Mouse (Mus musculus): ENCODE results near the gene Cbx8. TPM values are rescaled to one million over a fixed set of nuclear protein-coding genes. Genes with fewer than 3 reads are reported as not detected.

Gene Cbx8
- polyA plus RNA-seq, 1 experiment from 2014 or later = 9.8 TPM

DNA sequence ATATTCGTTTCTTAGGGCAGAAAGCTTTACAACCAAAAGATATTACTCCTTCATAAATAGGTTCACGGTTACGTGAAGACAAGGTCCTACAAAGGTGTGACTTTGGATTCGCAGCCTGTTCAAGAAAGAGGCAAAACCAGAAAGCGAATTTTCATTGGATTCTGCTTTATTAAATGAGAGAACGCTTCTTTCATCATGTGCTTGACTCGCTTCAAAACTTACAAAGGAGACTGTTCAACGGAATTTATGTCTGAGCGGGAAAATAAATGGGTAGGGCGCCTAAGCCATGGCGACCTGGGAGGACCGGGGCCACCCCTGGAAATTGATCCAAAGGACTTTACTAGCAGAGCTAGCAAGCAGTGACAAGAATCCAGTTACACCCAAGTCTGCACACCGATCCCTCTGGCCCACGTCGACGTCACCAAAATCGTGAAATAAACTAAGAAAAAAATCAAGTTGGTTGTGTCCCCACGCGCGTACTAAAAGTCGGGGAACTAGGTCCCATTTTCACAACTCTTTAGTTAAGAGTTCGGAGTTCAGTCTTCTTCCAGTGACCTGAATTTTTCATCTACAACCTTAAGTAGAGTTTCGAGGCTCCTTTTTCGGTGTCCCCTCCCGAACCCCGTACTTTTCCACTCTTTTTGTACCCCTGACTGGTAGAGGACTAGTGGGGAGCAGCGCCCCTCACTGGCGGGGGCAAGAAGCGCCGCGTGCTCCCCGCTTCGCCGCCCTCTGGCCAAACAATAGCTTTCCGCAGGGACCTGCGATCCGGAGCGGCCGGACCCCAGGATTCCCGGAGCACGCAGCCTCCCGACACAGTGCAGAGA is 18.5 kb downstream of the Cbx8 start:
- H3K4me1 ChIP-seq (replicated peaks; ENCODE audit: control insufficient read depth, insufficient read depth, low read length) = peaks cover 37% of the 10 kb centered on the region
- peak overlapping the region; percentile 81 for H3K27ac ChIP-seq
- H3K9me3 ChIP-seq (ENCODE audit: control insufficient read depth, low read length) = no peaks in the 10 kb centered on the region
- DNase-seq (ENCODE audit: low spot score) (no peak), ATAC-seq (ENCODE audit: low FRiP score) (no peak)
- H3K4me2 ChIP-seq (replicated peaks) = peak overlapping the region; percentile 91
- WGBS = 7% methylated on average over 42 of the region's 42 CpGs
- peak overlapping the region; percentile 90 for H3K4me3 ChIP-seq (replicated peaks; ENCODE audit: low read length)
- H3K9ac ChIP-seq = peak overlapping the region; percentile 95
- peaks cover 6% of the 10 kb centered on the region; the same call in 1 of the 2 replicates for H3K27me3 ChIP-seq (ENCODE audit: control insufficient read depth, insufficient read depth, low read length)
- peaks cover 11% of the 10 kb centered on the region for H3K36me3 ChIP-seq (replicated peaks; ENCODE audit: control insufficient read depth, insufficient read depth)

DNA sequence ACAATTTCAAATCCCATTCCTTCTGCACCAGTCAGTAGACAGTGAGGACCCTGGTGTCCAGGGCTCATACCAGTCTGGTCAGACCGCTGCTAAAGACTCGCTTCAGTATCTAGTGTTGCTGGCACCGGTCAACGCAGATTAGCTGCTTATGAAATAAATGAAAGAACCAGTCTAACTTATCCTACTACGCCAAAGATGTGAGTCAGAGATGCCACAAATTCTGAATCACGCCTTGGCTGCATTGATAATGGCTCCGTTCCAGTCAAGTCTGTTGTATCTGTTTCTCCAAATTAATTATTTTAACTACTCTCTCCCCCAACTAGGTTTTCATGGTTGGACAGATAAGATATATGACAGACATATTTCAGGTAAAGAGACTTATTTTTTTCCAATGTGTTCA is 19.6 kb downstream of the Cbx8 start:
- no peak overlapping the region for H3K4me2 ChIP-seq (replicated peaks)
- WGBS = 93% methylated on average over 7 of the region's 7 CpGs
- DNase-seq (ENCODE audit: low spot score) = no peak
- no peak overlapping the region for H3K27ac ChIP-seq
- H3K9me3 ChIP-seq (ENCODE audit: control insufficient read depth, low read length) = no peaks in the 10 kb centered on the region
- no peak overlapping the region for H3K9ac ChIP-seq
- H3K36me3 ChIP-seq (replicated peaks; ENCODE audit: control insufficient read depth, insufficient read depth) = no peaks in the 10 kb centered on the region
- no peak overlapping the region for H3K4me3 ChIP-seq (replicated peaks; ENCODE audit: low read length)
- no peak for ATAC-seq (ENCODE audit: low FRiP score)
- peaks cover 6% of the 10 kb centered on the region; the same call in 1 of the 2 replicates for H3K27me3 ChIP-seq (ENCODE audit: control insufficient read depth, insufficient read depth, low read length)
- H3K4me1 ChIP-seq (replicated peaks; ENCODE audit: control insufficient read depth, insufficient read depth, low read length) = peaks cover 32% of the 10 kb centered on the region

DNA sequence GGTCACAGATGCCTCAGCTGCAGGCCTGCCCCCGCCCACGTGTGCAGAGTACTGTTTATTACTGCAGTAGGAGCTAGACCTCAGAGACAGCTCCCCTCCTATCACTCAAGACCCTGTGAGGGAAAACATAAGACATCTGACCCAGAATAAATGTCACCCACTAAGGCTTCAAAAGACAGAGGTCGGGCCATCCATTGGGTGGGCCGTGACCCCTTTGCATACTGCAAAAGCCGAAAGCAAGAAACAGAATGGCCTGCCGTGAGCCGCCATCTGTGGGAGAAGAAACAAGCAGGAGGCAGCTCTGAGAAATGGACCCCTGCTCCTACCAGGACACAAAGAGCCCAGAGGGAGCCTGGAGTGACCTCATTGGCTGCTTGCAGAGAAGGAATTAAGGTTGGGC is 23.3 kb downstream of the Cbx8 start:
- Histone ChIP-seq H3K36me3 (replicated peaks; ENCODE audit: control insufficient read depth, insufficient read depth) (no peaks in the 10 kb centered on the region), H3K9ac (no peak overlapping the region), H3K9me3 (ENCODE audit: control insufficient read depth, low read length) (no peaks in the 10 kb centered on the region), H3K27ac (no peak overlapping the region), H3K27me3 (ENCODE audit: control insufficient read depth, insufficient read depth, low read length) (peaks cover 6% of the 10 kb centered on the region; the same call in 1 of the 2 replicates), H3K4me2 (replicated peaks) (no peak overlapping the region), H3K4me1 (replicated peaks; ENCODE audit: control insufficient read depth, insufficient read depth, low read length) (0 out of 2 replicates have a peak, but pooled peaks cover 7% of the 10 kb centered on the region), H3K4me3 (replicated peaks; ENCODE audit: low read length) (no peak overlapping the region)
- DNase-seq (ENCODE audit: low spot score) = no peak
- no peak for ATAC-seq (ENCODE audit: low FRiP score)
- 24% methylated on average over 7 of the region's 7 CpGs for WGBS

DNA sequence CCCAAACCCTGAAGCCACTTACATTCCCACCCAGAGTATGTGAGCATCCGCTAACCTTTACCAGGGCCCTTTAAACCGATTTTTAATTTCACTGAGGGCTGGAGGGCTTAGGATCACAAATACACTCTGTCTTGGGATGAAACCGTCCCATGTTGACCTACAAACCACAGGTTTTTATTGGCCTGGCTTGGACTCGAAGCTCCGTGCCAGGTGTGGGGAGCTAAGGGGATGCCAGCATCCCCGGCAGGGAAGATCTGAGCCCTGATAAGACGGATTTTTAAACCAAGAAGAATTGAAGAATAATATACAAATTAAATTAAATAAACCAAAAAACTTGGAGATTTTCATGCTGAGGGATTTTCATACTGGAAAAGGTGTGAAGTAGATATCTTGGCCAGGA is 26.3 kb downstream of the Cbx8 start:
- no peaks in the 10 kb centered on the region for H3K4me1 ChIP-seq (replicated peaks; ENCODE audit: control insufficient read depth, insufficient read depth, low read length)
- H3K27ac ChIP-seq = no peak overlapping the region
- H3K27me3 ChIP-seq (ENCODE audit: control insufficient read depth, insufficient read depth, low read length) = no peaks in the 10 kb centered on the region
- H3K4me3 ChIP-seq (replicated peaks; ENCODE audit: low read length) = no peak overlapping the region
- H3K9me3 ChIP-seq (ENCODE audit: control insufficient read depth, low read length) = no peaks in the 10 kb centered on the region
- WGBS = 82% methylated on average over 7 of the region's 7 CpGs
- no peak overlapping the region for H3K4me2 ChIP-seq (replicated peaks)
- no peak overlapping the region for H3K9ac ChIP-seq
- no peak for DNase-seq (ENCODE audit: low spot score)
- no peaks in the 10 kb centered on the region for H3K36me3 ChIP-seq (replicated peaks; ENCODE audit: control insufficient read depth, insufficient read depth)
- no peak for ATAC-seq (ENCODE audit: low FRiP score)

DNA sequence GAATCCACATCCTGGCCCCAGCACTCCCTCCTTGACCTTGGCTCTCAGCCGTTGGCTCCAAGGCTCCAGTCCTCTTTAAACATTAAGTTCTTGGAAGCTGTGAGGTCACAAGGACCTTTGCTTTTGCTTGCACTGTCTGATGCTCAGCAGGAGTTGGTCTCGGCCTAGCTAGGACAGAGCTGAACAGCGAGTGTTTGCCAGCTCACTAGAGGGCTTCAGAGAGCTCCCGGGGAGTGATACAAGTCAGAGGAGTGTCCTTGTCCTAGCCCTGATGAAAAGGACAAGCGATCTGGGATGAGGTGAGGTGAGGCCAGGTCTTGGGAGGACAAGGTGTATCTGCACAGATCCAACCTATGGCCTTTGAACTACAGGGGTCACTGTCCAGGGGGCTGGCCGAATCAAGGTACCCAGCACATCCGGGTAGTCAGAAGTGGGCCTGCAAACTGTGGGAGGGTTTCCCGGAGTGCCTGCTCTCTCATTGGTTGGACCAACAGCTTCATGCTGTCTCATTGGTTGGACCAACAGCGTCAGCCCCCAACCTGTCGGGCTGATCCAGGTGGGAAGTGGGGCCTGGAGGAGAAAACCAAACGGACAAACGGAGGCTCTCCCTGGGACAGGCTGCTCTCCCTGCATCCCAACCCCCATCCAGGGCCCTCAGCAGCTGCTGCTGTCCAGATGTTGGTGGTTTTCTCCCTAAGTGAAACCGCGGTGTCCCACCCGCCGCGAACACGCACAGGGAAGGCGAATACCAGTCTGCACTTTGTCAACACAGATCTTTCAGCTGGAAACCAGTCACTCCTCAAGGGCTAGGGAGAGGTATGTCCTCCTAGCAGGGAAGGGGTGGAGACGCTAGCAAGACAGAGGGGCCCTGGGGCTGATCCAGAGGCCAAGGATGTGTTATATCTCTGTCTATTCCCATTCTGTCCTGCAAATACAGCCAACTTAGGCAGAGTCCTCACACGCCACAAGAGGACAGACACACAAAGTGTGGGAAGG is 33.0 kb downstream of the Cbx8 start:
- 19% methylated on average over 21 of the region's 21 CpGs for WGBS
- no peak for DNase-seq (ENCODE audit: low spot score)

DNA sequence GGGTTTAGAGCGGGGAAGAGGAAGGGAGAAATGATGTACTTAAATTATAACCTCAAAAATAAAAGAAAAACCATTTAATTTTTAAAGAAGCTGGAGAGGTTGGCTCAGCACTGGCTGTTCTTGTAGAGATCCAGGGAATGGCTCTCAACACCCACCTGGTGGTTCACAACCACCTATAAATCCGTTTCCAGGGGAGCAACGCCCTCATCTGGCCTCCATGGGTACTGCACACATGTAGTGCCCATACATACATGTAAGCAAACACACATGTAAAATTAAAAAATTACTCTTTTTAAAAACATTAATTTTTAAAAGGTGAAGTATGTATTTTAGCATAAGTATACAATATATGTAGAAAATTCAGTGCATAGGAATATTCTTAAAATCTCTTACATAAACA is 34.3 kb downstream of the Cbx8 start:
- ATAC-seq (ENCODE audit: low FRiP score) (no peak), DNase-seq (ENCODE audit: low spot score) (no peak)
- H3K27ac ChIP-seq = no peak overlapping the region
- H3K9me3 ChIP-seq (ENCODE audit: control insufficient read depth, low read length) = no peaks in the 10 kb centered on the region
- no peak overlapping the region for H3K4me3 ChIP-seq (replicated peaks; ENCODE audit: low read length)
- WGBS = 71% methylated on average over 3 of the region's 3 CpGs
- no peaks in the 10 kb centered on the region for H3K36me3 ChIP-seq (replicated peaks; ENCODE audit: control insufficient read depth, insufficient read depth)
- H3K9ac ChIP-seq = no peak overlapping the region
- H3K27me3 ChIP-seq (ENCODE audit: control insufficient read depth, insufficient read depth, low read length) = no peaks in the 10 kb centered on the region
- 0 out of 2 replicates have a peak, but pooled peaks cover 3% of the 10 kb centered on the region for H3K4me1 ChIP-seq (replicated peaks; ENCODE audit: control insufficient read depth, insufficient read depth, low read length)
- H3K4me2 ChIP-seq (replicated peaks) = no peak overlapping the region

More for the DNA sequence above, 33.0 kb downstream of the Cbx8 start:
- Histone ChIP-seq H3K4me1 (replicated peaks; ENCODE audit: control insufficient read depth, insufficient read depth, low read length) (0 out of 2 replicates have a peak, but pooled peaks cover 3% of the 10 kb centered on the region), H3K27me3 (ENCODE audit: control insufficient read depth, insufficient read depth, low read length) (no peaks in the 10 kb centered on the region), H3K4me3 (replicated peaks; ENCODE audit: low read length) (peak overlapping the region; percentile 25), H3K27ac (no peak overlapping the region), H3K9me3 (ENCODE audit: control insufficient read depth, low read length) (no peaks in the 10 kb centered on the region), H3K4me2 (replicated peaks) (peak overlapping the region; percentile 49), H3K9ac (peak overlapping the region; percentile 47), H3K36me3 (replicated peaks; ENCODE audit: control insufficient read depth, insufficient read depth) (no peaks in the 10 kb centered on the region)
- no peak for ATAC-seq (ENCODE audit: low FRiP score)

DNA sequence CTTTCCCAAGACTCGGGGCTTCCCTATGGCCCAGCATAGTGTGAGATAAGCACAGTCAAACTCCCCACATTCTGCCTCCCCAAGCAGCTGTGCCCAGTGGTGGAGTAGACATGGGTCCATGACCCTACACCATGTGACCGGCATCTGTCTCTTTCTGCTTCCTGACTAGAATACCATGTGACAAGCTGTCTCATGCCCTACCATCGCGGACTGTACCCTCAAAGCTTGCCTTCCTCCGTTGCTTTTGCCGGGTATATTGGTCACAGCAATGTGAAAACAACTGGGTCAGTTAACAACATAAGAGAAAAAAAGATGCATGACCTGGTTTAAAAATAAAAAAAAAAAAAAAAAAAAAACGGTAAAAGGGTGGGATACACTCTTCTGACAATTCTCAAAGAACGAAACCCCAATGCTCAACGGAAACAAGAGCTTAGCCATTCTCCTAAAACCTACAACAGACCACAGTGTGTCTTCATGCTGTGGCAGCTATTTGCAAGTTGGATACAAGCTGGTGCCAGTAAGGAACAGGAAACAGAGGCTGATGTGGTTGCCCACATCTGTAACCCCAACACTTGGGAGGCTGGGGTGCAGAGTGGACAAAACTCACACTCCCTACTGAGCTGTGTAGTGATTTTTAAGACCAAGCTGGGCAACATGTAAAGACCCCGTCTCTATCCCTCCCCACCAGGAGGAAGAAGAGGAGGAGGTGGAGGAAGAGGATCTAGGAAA is 35.1 kb downstream of the Cbx8 start:
- no peak overlapping the region for H3K9ac ChIP-seq
- no peaks in the 10 kb centered on the region for H3K27me3 ChIP-seq (ENCODE audit: control insufficient read depth, insufficient read depth, low read length)
- DNase-seq (ENCODE audit: low spot score) (no peak), ATAC-seq (ENCODE audit: low FRiP score) (no peak)
- no peak overlapping the region for H3K4me2 ChIP-seq (replicated peaks)
- H3K36me3 ChIP-seq (replicated peaks; ENCODE audit: control insufficient read depth, insufficient read depth) = no peaks in the 10 kb centered on the region
- no peak overlapping the region for H3K27ac ChIP-seq
- H3K4me3 ChIP-seq (replicated peaks; ENCODE audit: low read length) = no peak overlapping the region
- 0 out of 2 replicates have a peak, but pooled peaks cover 3% of the 10 kb centered on the region for H3K4me1 ChIP-seq (replicated peaks; ENCODE audit: control insufficient read depth, insufficient read depth, low read length)
- no peaks in the 10 kb centered on the region for H3K9me3 ChIP-seq (ENCODE audit: control insufficient read depth, low read length)
- 89% methylated on average over 10 of the region's 10 CpGs for WGBS

DNA sequence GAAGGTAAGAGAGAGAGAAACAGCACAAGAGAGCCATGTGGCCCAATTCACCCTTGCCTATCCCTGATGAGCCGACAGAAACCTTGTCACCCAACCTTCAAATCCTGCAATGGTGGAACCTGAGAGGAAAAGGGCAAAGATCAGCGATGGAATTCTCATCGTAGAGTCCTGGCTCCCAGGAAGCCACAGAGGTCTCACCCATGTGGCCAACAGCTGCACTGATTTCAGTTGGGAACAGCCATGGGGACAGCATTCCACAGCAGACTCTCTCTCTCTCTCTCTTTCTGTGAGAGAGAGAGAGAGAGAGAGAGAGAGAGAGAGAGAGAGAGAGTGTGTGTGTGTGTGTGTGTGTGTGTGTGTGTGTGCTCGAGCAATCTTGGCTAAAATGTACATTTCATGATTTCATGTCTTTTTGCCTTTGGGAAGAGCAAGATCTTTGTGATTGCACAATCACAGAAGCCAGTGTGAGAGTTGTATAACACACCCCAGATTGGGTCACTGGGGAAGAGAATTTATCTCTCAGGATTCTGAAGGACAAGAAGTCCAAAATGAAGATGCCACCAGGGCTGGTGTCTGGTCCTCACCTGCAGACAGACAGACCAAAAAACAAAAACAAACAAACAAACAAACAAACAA is 39.2 kb downstream of the Cbx8 start:
- 74% methylated on average over 4 of the region's 4 CpGs for WGBS
- Histone ChIP-seq H3K9me3 (ENCODE audit: control insufficient read depth, low read length) (no peaks in the 10 kb centered on the region), H3K9ac (no peak overlapping the region), H3K4me3 (replicated peaks; ENCODE audit: low read length) (no peak overlapping the region), H3K36me3 (replicated peaks; ENCODE audit: control insufficient read depth, insufficient read depth) (no peaks in the 10 kb centered on the region), H3K4me1 (replicated peaks; ENCODE audit: control insufficient read depth, insufficient read depth, low read length) (peaks cover 20% of the 10 kb centered on the region), H3K27me3 (ENCODE audit: control insufficient read depth, insufficient read depth, low read length) (no peaks in the 10 kb centered on the region), H3K27ac (no peak overlapping the region), H3K4me2 (replicated peaks) (no peak overlapping the region)
- ATAC-seq (ENCODE audit: low FRiP score) = no peak
- no peak for DNase-seq (ENCODE audit: low spot score)

Data from hindbrain, embryonic 14.5 days (tissue).